In genomic region chr5:30763511-30763830, GRCm38 (mm10) we compare ENCODE assay signal across 18 mouse cellular contexts. TPM values are rescaled to one million over a fixed set of nuclear protein-coding genes. Genes with fewer than 3 reads are reported as not detected.
DNase-seq lines count a peak whose midpoint lies in the region; ATAC-seq and TF ChIP-seq lines count a peak whose summit lies in the region.
"Had no signal": no experiment of that assay in that cellular context is flagged by ENCODE, and none has a peak within 500 bp of the region (broad histone marks: within the 10 kb centered on the region; RNA-seq: fewer than 3 reads in every experiment).

No protein-coding gene starts in this region.

- H3K4me3 ChIP-seq in hindbrain, embryonic 12.5 days, result no peak overlapping the region
- H3K4me3 ChIP-seq in midbrain, embryonic 13.5 days (replicated peaks), result no peak overlapping the region; the same call in 1 of the 2 replicates
- H3K4me3 ChIP-seq in olfactory bulb, adult 2 months (ENCODE audit: insufficient read depth, low read depth, low read length), result no peak overlapping the region
- no peak overlapping the region for H3K4me3 ChIP-seq in lung, adult 2 months (replicated peaks; ENCODE audit: extremely low read depth, low read depth, low read length)
- H3K4me3 ChIP-seq: left cerebral cortex, adult 2 months; limb, embryonic 13.5 days had no signal

- no peak for TF ChIP-seq CTCF in olfactory bulb, adult 2 months (IDR thresholded peaks at IDR 0.05; ENCODE audit: insufficient read depth, low read depth, low read length)
- TF ChIP-seq CTCF in lung, adult 2 months (IDR thresholded peaks at IDR 0.05; ENCODE audit: insufficient read depth, low read length), result no peak

- TF ChIP-seq POLR2A in olfactory bulb, adult 2 months (IDR thresholded peaks at IDR 0.05; ENCODE audit: insufficient read depth, low read depth, low read length), result no peak
- TF ChIP-seq POLR2A in lung, adult 2 months (IDR thresholded peaks at IDR 0.05; ENCODE audit: borderline replicate concordance, extremely low read depth, low read depth, low read length), result no peak

- WGBS in hindbrain, embryonic 12.5 days, result 49% methylated on average over 5 of the region's 5 CpGs
- WGBS in midbrain, embryonic 13.5 days, result 20% methylated on average over 5 of the region's 5 CpGs
- WGBS in olfactory bulb, adult 2 months, result 43% methylated on average over 5 of the region's 5 CpGs
- 84% methylated on average over 5 of the region's 5 CpGs for WGBS in lung, adult 2 months

- peak; percentile 24 for DNase-seq in left cerebral cortex, postnatal 4 days
- DNase-seq in left cerebral cortex, postnatal 36 days (ENCODE audit: low spot score in 2 of 2), result no peak
- DNase-seq in lung, adult 2 months, result no peak
- DNase-seq in T-cell, adult 2 months (ENCODE audit: low spot score), result no peak
- DNase-seq in testis, postnatal 14 days (ENCODE audit: low spot score), result no peak
- DNase-seq: adrenal gland, adult 2 months; B cell, adult 2 months; cerebellum, adult 11-12 months; kidney, adult 9 months; lung, postnatal 4 days; right cerebral cortex, postnatal 4 days; thymus, adult 18-20 months had no signal

- peak overlapping the region; percentile 33 for H3K4me2 ChIP-seq in hindbrain, embryonic 12.5 days (replicated peaks)
- peak overlapping the region; percentile 38 for H3K4me2 ChIP-seq in midbrain, embryonic 13.5 days (replicated peaks)
- H3K4me2 ChIP-seq: limb, embryonic 13.5 days had no signal

- H3K27ac ChIP-seq in hindbrain, embryonic 12.5 days, result peak overlapping the region; percentile 88
- peak overlapping the region; percentile 95 for H3K27ac ChIP-seq in midbrain, embryonic 13.5 days
- H3K27ac ChIP-seq in olfactory bulb, adult 2 months (ENCODE audit: insufficient read depth, low read depth, low read length), result peak overlapping the region; percentile 58; the same call in 1 of the 2 replicates
- H3K27ac ChIP-seq: left cerebral cortex, adult 2 months; limb, embryonic 13.5 days had no signal

- peak; percentile 65 for ATAC-seq in hindbrain, embryonic 12.5 days (ENCODE audit: low FRiP score)
- ATAC-seq in midbrain, embryonic 13.5 days, result peak; percentile 73

- no peaks in the 10 kb centered on the region for H3K27me3 ChIP-seq in hindbrain, embryonic 12.5 days
- no peaks in the 10 kb centered on the region for H3K27me3 ChIP-seq in midbrain, embryonic 13.5 days
- H3K27me3 ChIP-seq: limb, embryonic 13.5 days had no signal

- H3K36me3 ChIP-seq in hindbrain, embryonic 12.5 days, result peaks cover 12% of the 10 kb centered on the region
- peaks cover 26% of the 10 kb centered on the region for H3K36me3 ChIP-seq in midbrain, embryonic 13.5 days
- H3K36me3 ChIP-seq: limb, embryonic 13.5 days had no signal

- H3K9ac ChIP-seq in hindbrain, embryonic 12.5 days, result no peak overlapping the region
- peak overlapping the region; percentile 42; the same call in 1 of the 2 replicates for H3K9ac ChIP-seq in midbrain, embryonic 13.5 days (replicated peaks)
- H3K9ac ChIP-seq: limb, embryonic 13.5 days had no signal

- peaks cover 51% of the 10 kb centered on the region for H3K4me1 ChIP-seq in hindbrain, embryonic 12.5 days
- peaks cover 68% of the 10 kb centered on the region for H3K4me1 ChIP-seq in midbrain, embryonic 13.5 days (replicated peaks)
- H3K4me1 ChIP-seq in olfactory bulb, adult 2 months (ENCODE audit: control insufficient read depth, insufficient read depth, low read length), result peaks cover 45% of the 10 kb centered on the region
- H3K4me1 ChIP-seq in lung, adult 2 months (ENCODE audit: control insufficient read depth, insufficient read depth, low read length), result no peaks in the 10 kb centered on the region

- intact Hi-C loops in left cerebral cortex, postnatal 4 days (cut with DNase I), result no loop called here
- intact Hi-C loops in left cerebral cortex, postnatal 36 days (cut with DNase I), result no loop called here

- no peaks in the 10 kb centered on the region for H3K9me3 ChIP-seq in hindbrain, embryonic 12.5 days (replicated peaks)
- H3K9me3 ChIP-seq in midbrain, embryonic 13.5 days, result no peaks in the 10 kb centered on the region
- H3K9me3 ChIP-seq: limb, embryonic 13.5 days had no signal

RNA-seq across cellular contexts. Expression of gene Mapre3, which starts 51.0 kb away (rescaled TPM):
- 100 to 1,000 TPM; 143 to 144 TPM for total RNA-seq in left cerebral cortex, postnatal 4 days (2021)
- total RNA-seq in left cerebral cortex, postnatal 36 days (2021), result 100 to 1,000 TPM; 223 to 238 TPM
- polyA plus RNA-seq in hindbrain, embryonic 12.5 days (2016; fragmentation: Nextera tagmentation; extraction: Ambion mirVana), result 73.1 and 81.0 TPM in 2 replicates
- 111 and 113 TPM in 2 replicates for polyA plus RNA-seq in midbrain, embryonic 13.5 days (2015; fragmentation: Nextera tagmentation; extraction: Ambion mirVana)
- polyA plus RNA-seq in olfactory bulb, adult 2 months (2012; ENCODE audit: insufficient read depth, insufficient read length, low replicate concordance, missing spikeins), result not detected in 2 replicates
- 66.2 and 81.8 TPM in 2 replicates for polyA plus RNA-seq in lung, adult 2 months (2012; rRNA removed)
- total RNA-seq: common myeloid progenitor, adult 5-6 weeks had no signal

RNA-seq across cellular contexts. Expression of gene Dpysl5, which starts 52.1 kb away (rescaled TPM):
- 100 to 1,000 TPM; 797 to 798 TPM for total RNA-seq in left cerebral cortex, postnatal 4 days (2021)
- 10 to 100 TPM; 21.6 to 30.1 TPM for total RNA-seq in left cerebral cortex, postnatal 36 days (2021)
- polyA plus RNA-seq in hindbrain, embryonic 12.5 days (2016; fragmentation: Nextera tagmentation; extraction: Ambion mirVana), result 135 and 156 TPM in 2 replicates
- 195 and 200 TPM in 2 replicates for polyA plus RNA-seq in midbrain, embryonic 13.5 days (2015; fragmentation: Nextera tagmentation; extraction: Ambion mirVana)
- polyA plus RNA-seq in olfactory bulb, adult 2 months (2012; ENCODE audit: insufficient read depth, insufficient read length, low replicate concordance, missing spikeins), result not detected in 2 replicates
- 5.6 and 7.9 TPM in 2 replicates for polyA plus RNA-seq in lung, adult 2 months (2012; rRNA removed)
- total RNA-seq: common myeloid progenitor, adult 5-6 weeks had no signal

Comparison
In these comparisons a context has a peak if more than half of its experiments do, and no peak if none do; other contexts are left out.
1. RNA of gene Mapre3, which starts 51.0 kb away (polyA plus RNA-seq): 111 to 113 TPM in midbrain, embryonic 13.5 days, 66.2 to 81.8 TPM in lung, adult 2 months and 73.1 to 81.0 TPM in hindbrain, embryonic 12.5 days; not detected in olfactory bulb, adult 2 months; every median in the first group is over 10 times any median in the second.
2. RNA of gene Dpysl5, which starts 52.1 kb away (polyA plus RNA-seq): 195 to 200 TPM in midbrain, embryonic 13.5 days and 135 to 156 TPM in hindbrain, embryonic 12.5 days; 5.6 to 7.9 TPM in lung, adult 2 months and not detected in olfactory bulb, adult 2 months; every median in the first group is over 10 times any median in the second.
3. Peak in every context shown above with its lines, with median percentiles within 50 percentile points of each other: H3K27ac ChIP-seq.